Mouse (Mus musculus): Measurements from ENCODE around the gene Sprtn.

The Sprtn gene

GRCm38 (mm10) chr8:124903198-124903597 is 5.5 kb downstream of the Sprtn start:
- CTCF ChIA-PET, result no interaction called here

DNA sequence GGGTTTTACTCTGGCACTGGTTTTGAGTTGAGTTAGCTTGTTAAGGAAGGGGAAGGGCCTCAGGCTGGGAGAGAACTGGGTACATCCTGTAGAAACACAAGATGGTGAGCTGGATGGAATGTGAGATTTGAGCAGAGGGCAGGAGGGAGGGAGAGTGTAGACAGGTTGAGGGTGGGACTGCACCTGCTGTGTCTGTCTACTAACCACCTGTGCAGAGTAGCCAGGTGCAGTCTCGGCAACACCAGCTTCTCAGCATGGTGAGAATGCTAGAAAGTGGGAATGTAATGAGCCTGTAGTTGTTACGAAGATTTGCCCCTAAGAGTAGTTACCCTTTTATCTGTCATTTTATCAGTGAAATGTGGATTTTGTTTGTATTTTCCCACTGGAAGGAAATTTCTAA is 7.8 kb downstream of the Sprtn start:
- CTCF ChIA-PET, result no interaction called here

- CTCF ChIA-PET, result no interaction called here
Observed at GRCm38 (mm10) chr8:124909936-124910335, 12.2 kb downstream of the Sprtn start.

- CTCF ChIA-PET, result no interaction called here
Observed at GRCm38 (mm10) chr8:124910349-124910748, 12.7 kb downstream of the Sprtn start.

DNA sequence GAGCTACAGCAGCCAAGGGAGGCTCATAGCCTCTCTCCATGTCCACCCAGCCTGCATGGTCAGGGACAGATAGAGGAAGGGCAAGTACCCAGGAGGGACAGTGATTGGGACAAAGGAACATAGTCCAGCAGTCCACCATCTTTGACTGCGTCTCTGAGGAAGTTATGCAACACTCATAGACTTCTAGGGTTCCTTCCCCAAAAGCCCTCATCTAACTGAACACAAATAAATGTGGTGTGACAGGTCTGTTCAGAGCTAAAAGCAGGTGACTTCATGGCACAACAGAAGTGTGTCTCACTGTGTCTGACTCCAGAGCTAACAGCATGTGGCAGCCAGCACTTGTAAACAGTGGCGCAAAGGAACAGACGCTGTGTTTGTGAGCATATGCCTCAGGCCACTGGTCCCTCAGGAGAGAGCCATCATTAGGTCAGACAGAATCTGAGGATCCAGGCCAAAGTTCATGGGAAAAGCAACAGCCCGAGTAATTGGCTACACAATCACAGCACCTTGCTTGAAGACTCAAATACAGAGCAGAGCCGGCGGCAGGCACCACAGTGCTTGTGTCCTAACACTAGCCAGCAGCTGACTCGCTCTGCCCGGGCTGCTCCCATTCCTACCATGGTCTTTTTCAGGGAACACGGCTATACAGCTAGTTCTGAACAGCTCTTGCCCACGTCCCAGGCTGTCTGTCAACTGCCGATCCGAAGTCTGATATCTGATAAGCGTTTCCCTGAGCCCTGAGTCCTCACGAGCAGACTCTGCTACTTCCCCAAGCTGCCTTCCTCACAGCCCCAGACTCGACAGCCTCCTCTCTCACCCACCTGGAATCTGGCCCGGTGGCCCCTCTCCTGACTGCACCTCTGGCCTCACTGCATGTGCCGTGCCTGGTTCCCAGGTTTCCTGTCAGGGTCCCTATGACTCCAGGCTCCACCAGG is 14.5 kb downstream of the Sprtn start:
- CTCF ChIA-PET, result no interaction called here

- CTCF ChIA-PET, result no interaction called here
Observed at GRCm38 (mm10) chr8:124914061-124914460, 16.4 kb downstream of the Sprtn start.

DNA sequence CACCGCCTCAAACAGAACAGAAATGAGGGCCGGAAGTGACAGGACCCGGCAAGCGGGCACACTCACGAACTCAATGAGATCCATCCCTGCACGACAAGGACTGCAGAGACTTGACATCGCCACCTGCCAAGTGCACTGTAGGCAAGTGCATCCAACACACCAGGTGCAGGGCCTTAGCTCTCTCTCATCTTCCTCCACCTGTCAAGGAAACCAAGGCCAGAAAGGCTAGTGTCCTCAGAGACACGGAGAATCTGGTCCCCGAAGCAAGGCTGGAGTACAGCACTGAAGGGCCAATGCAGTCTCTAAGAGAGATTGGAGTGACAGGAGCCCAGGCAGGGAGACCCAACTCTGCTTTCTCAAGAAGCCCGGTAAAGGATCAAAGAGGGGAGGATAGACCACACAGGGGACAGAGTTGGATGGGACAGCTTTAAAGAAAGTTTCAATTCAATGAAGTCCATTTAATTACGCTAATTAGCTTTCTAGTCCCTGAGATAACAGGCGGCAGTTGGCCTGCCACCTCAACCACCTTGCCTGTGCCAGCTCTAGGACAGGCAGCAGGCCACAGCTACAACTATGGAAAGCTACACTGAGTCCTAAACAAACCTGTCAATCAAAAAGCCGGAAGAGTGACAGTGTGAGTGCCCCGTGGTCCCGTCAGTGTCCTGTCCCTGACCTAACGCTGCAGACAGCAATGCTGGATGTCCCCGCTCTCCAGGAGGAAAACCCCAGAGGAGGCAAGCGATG is 20.2 kb downstream of the Sprtn start:
- CTCF ChIA-PET, result no interaction called here

DNA sequence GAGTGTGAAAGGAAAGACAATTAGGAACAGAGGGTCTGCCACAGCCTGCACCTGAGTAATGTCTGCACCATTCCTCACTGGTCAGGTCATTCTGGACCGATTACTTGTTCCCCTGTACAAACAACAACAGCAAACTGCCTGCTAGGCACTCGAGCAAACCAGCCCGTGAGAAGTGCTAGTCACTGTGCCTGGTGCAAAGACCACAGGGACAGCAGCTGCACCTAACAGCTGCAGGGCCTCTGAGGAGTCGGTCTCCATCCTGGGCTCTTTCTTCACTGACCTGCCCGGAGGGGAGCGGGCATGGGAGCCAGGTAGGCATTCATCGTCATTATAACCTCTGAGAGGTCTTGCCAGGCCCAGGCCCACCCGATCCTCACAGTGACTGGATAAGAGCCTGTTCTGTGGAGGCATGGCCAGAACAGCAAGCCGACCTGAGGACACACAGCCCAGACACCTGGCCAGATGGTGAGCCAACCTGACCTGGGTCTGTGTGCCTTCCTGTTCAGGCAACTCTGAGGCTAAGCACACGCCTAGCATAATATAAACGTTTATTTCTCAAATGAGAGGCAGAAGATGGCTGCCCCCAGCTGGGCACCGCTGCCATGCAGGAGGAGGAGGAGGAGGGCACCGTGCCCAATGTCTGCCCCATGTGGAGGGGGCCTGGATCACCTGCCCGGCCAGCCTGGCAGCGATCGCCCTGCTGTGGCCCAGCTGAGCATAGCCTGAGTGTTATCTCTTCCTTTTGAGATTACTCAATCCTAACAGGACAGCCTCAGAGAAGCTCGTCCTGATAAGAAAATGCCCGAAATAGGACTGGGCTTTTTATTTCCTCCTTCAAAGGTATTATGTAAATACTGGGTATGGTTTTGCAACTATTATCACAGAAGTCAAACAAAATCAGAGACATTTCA is 23.9 kb downstream of the Sprtn start:
- CTCF ChIA-PET, result no interaction called here

DNA sequence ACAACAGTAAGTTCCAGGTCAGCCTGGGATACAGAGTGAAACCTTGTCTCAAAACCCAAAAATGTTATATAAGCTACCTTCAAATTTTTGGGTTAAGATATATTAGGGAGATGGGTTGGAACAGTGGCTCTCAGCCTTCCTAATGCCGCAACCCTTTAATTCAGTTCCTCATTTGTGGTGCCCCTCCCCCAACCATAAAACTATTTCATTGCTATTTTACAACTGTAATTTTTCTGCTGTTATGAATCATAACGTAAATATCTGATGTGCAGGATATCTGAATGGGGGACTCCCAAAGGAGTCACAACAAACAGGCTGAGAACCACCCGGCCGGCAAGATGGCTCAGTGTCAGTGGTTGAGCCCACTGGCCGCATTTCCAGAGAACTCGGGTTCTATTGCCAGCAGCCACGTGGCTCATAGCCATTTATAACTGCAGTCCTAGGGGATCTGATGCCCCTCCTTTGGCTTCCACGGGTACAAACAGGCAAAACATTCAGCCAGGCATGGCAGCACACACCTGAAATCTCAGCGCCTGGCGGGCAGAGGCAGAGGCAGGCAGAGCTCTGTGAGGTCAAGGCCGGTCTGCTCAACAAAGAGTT is 24.9 kb downstream of the Sprtn start:
- CTCF ChIA-PET, result no interaction called here

DNA sequence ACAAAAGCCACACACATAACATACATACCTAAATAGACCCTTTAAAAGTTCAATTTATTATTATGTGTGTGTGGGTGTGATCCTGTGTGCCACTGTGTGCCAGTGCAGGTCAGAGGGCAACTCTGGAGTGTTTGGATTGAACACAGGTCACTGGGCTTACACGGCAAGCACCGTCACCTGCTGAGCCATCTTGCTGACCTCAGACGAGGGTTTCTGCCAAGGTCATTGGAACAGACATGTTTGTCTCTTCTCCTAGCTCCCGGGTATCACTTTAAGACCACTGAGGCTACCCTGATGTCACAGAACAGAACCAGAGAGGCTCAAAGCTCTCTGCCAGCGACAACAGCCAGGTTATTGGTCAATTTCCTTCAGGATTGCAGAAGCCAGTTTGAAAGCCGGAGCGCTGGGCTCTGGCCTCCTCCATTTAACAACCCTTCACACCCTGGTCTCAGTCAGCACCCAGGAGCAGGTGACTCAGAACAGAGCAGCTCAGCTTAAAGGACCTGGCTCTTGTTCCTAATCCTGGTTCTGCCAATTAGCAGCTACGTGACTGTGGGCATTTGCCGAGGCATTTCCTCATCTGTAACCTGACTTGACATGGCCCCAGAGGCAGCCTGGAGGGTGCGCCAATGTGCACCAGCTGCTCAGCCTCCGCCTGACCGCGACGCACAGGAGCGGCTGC is 26.4 kb downstream of the Sprtn start:
- CTCF ChIA-PET, result no interaction called here

DNA sequence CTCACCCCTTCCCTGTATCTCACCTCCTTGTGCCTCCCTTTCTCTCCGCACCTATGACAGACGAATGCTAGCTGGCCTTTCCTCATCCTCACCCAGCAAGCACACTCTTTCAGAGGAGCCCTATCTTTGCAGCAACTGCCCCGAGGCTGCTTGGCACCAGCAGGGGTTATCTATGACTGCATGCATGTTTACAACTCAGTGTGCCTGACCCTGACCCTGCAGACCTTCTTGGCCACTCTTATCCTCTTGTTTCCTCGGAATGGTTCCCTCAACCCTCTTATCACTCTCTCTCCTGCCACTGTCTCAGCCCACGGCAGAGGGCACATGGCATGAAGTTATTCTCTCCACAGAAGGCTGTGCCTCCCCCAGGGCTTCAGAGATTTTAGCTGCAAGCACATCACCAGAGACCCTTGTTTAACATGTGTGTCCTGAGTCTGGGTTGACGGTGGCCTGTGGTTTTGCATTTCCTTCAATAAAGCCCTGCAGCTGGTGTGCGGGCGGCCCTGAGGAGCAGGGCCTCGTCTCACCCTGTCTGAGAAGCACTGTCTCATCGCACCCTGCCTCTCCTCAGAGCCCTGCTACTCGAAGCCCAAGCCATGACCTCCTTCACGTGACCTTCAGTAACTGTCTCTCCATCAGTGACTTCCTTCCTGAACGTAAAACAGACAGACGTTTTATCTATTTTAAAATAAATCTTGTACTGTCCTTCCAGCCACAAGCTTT is 28.0 kb downstream of the Sprtn start:
- CTCF ChIA-PET, result no interaction called here

DNA sequence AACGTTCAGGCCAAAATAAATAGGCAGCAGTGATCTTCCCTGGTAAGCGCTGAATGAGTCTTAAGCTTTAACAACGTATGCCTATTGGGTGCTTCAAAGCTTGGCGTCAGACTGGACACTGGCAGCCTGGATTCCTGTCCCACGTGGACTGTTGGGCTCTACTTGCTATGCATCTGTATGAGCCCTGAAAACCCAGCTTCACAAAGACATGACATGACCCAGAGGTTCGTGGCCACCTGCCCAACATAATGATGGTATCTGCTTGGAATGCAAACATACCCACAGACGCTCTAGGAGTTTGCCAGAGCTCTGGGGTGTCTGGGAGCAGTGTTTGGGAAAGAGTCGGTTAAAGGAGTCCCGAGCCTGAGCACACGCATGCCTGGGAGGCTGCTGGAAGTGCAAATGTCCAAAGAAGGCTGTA is 28.7 kb downstream of the Sprtn start:
- CTCF ChIA-PET, result no interaction called here

- CTCF ChIA-PET, result interaction anchor here (0.6 kb wide), 1 partner anchor 62 kb away, joined by 3 read pairs; no protein-coding TSS in a partner anchor
Observed at GRCm38 (mm10) chr8:124929006-124929405, 31.3 kb downstream of the Sprtn start.

- CTCF ChIA-PET, result interaction anchor here (0.5 kb wide), 1 partner anchor 70 kb away, joined by 3 read pairs; no protein-coding TSS in a partner anchor
Observed at GRCm38 (mm10) chr8:124930086-124930485, 32.4 kb downstream of the Sprtn start.

GRCm38 (mm10) chr8:124930649-124931048 is 33.0 kb downstream of the Sprtn start:
- CTCF ChIA-PET, result no interaction called here

DNA sequence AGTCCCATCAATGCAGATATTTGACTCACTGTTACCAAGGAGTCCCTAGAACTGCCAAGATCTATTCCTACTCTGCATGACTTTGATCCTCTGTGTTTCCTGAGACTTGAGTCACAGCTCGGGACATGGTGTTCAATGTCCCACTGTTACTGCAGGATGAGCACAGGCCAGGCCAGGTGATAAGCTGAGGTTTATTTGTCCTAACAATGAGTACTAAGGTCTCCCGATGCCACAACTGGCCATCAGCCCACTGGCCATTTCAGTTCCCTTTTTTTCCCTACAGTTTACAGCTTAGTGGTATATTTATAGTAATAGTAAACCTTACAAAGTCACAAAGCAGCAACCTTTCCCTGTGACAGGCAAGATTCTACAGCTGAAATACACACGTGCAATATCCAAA is 34.7 kb downstream of the Sprtn start:
- CTCF ChIA-PET, result no interaction called here

DNA sequence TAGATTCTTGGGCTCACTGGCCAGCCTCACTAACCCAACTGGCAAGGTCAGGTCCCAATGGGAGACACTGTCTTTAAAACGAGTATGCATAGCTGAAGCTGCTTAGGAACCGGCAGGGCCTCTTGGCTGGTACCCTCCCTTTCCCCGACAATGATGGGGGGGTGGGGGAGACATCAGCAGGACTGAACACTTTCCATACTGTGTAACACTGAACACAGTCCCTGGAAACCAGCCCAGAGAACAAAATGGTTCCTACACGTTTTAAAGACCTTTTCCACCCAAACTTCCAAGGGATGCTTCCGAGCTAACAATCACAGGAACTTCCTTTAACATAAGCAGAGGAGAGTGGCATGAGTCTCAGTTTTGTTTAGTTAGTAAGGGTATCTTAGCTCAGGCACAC is 37.4 kb downstream of the Sprtn start:
- CTCF ChIA-PET, result no interaction called here

- CTCF ChIA-PET, result interaction anchor here (0.6 kb wide), 1 partner anchor 610 kb away, joined by 6 read pairs; no protein-coding TSS in a partner anchor
Observed at GRCm38 (mm10) chr8:124936699-124937098, 39.0 kb downstream of the Sprtn start.

GRCm38 (mm10) chr8:124937293-124937692 is 39.6 kb downstream of the Sprtn start:
- CTCF ChIA-PET, result no interaction called here

DNA sequence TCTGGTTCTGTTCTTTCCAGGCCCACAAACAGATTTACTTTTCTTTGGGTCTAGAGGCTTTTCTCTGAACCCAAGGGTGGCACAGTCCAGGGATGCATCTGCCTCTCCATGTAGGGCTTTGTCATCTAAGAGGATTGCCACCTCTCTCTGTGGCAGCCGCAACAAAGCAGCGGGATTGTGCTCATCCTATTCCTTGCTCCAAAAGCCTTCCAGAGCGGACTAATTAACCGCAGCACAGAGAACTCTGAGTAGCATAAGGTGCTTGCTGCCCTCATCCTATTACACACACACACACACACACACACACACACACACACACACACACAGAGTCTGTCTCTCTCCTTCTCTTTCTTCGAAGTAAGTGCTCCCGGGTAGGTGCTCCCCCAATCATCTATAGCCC is 46.1 kb downstream of the Sprtn start:
- CTCF ChIA-PET, result no interaction called here
